Mouse (Mus musculus) heart, adult 2 months (tissue): ENCODE data around the gene Gm11116. TPM values are rescaled to one million over a fixed set of nuclear protein-coding genes. Genes with fewer than 3 reads are reported as not detected.
"Not testable (repeated sequence)": the region's sequence is repeated elsewhere in the genome, so short reads cannot be mapped to it uniquely, and the experiment has no call there.

Source experiments
- DNase-seq, 2 experiments: peaks; one replicate each; pipeline ENCODE4 v3.0.0; 2021
- H3K27ac ChIP-seq: fragments of 200-600 bp; 2 replicates; pipeline ENCODE4 v1.8.1; 2022
- H3K27me3 ChIP-seq: fragments of 200-500 bp; 2 replicates; pipeline ENCODE4 v1.6.1; 2012; ENCODE audit warnings: mild to moderate bottlenecking, low read length, inconsistent platforms, mixed read lengths; ENCODE audit not compliant: control insufficient read depth, insufficient read depth
- H3K36me3 ChIP-seq: fragments of 200-500 bp; 2 replicates; pipeline ENCODE4 v1.6.1; 2012; ENCODE audit warnings: low read length, inconsistent platforms; ENCODE audit not compliant: control insufficient read depth, insufficient read depth
- H3K4me1 ChIP-seq: fragments of 200-500 bp; 2 replicates; pipeline ENCODE4 v1.6.1; 2011; ENCODE audit warnings: low read length; ENCODE audit not compliant: control insufficient read depth, insufficient read depth
- H3K4me3 ChIP-seq: fragments of 200-600 bp; 2 replicates; pipeline ENCODE4 v1.8.1; 2022
- H3K79me2 ChIP-seq: fragments of 200-500 bp; replicated peaks from 2 replicates; pipeline ENCODE4 v1.6.1; 2012; ENCODE audit warnings: mild to moderate bottlenecking, inconsistent platforms, low read length, moderate library complexity, mixed read lengths; ENCODE audit not compliant: control insufficient read depth, insufficient read depth
- H3K9ac ChIP-seq: fragments of 200-500 bp; 2 replicates; pipeline ENCODE4 v1.6.1; 2012; ENCODE audit warnings: low read depth, mild to moderate bottlenecking, control low read depth, inconsistent platforms, low read length, mixed read lengths
- CTCF ChIP-seq: fragments of 200-600 bp; IDR thresholded peaks from 2 replicates; pipeline ENCODE4 v1.8.1; 2022; ENCODE audit warnings: antibody characterized with exemption, mild to moderate bottlenecking, moderate library complexity
- EP300 ChIP-seq: fragments of 200-500 bp; IDR thresholded peaks from 2 replicates; pipeline ENCODE4 v1.6.1; 2011; ENCODE audit warnings: low read depth, low read length, control low read depth; ENCODE audit not compliant: insufficient read depth
- POLR2A ChIP-seq: fragments of 200-500 bp; IDR thresholded peaks from 2 replicates; pipeline ENCODE4 v1.6.1; 2011; ENCODE audit warnings: mild to moderate bottlenecking, low read depth, low read length, control low read depth; ENCODE audit not compliant: insufficient read depth
- WGBS: fragments of 180-500 bp; shearing (Covaris S2); methylation state at CpG from one replicate; pipeline ENCODE4 v1.1.7; 2018; 5-methylcytosine and 5-hydroxymethylcytosine counted together
- intact Hi-C: fragments of 180-260 bp; cut with DNase I; formaldehyde crosslinking; loops from one replicate; pipeline ENCODE4 v1.15.1; 2025
- long read RNA-seq: library from polyadenylated mRNA; stranded (forward); transcript quantifications from one replicate; pipeline ENCODE4 v2.0.0, GENCODE M21; 2021
- polyA plus RNA-seq: library from polyadenylated mRNA; depleted of rRNA; stranded (reverse); fragments of >200 nt; gene quantifications from 2 replicates; pipeline ENCODE4 v1.2.3, GENCODE M21; 2012; rRNA removed
- total RNA-seq, 2 experiments: library from RNA; stranded (reverse); gene quantifications; 2 replicates each; pipeline ENCODE4 v1.2.3; 2021

The Gm11116 gene
- total RNA-seq = not detected
- not detected in 2 replicates for polyA plus RNA-seq
- long read RNA-seq = 0 reads

GRCm38 (mm10) chr5:88111430-88111829, at the start of gene Gm11116:
Gene Gm11116, minus strand, starts transcription at chr5:88111530.
- Histone ChIP-seq H3K9ac (no peak within 1 kb of the TSS), H3K4me1 (no peaks in the 10 kb centered on the region), H3K79me2 (no peaks in the 10 kb centered on the region), H3K27ac (no peak within 1 kb of the TSS), H3K36me3 (no peaks in the 10 kb centered on the region), H3K4me3 (no peak within 1 kb of the TSS), H3K27me3 (no peaks in the 10 kb centered on the region)
- intact Hi-C loops = no loop called here
- 50% methylated on average over 1 of the region's 1 CpGs for WGBS
- DNase-seq = no peak
- TF ChIP-seq EP300 = no peak
- TF ChIP-seq POLR2A = no peak

GRCm38 (mm10) chr5:88153999-88154398, 42.7 kb upstream of the Gm11116 start, which contains the start of gene Gm11115:
Gene Gm11115, minus strand, starts transcription at chr5:88154099.
- Histone ChIP-seq H3K4me3 (no peak within 1 kb of the TSS), H3K36me3 (no peaks in the 10 kb centered on the region), H3K79me2 (no peaks in the 10 kb centered on the region), H3K4me1 (no peaks in the 10 kb centered on the region), H3K9ac (no peak within 1 kb of the TSS), H3K27ac (no peak within 1 kb of the TSS), H3K27me3 (no peaks in the 10 kb centered on the region)
- TF ChIP-seq POLR2A = no peak
- no peak for TF ChIP-seq CTCF
- no peak for TF ChIP-seq EP300
- intact Hi-C loops = no loop called here
- DNase-seq = no peak

- H3K36me3 ChIP-seq, intact Hi-C loops, H3K27ac ChIP-seq, H3K4me1 ChIP-seq, DNase-seq, H3K79me2 ChIP-seq, H3K27me3 ChIP-seq, H3K4me3 ChIP-seq, H3K9ac ChIP-seq: not testable (repeated sequence)
Measured at GRCm38 (mm10) chr5:88086256-88086655, 25.1 kb downstream of the Gm11116 start, which contains the start of gene Smr2. Gene Smr2, plus strand, starts transcription at chr5:88086556.

Other genes with a start within 250 kb of the Gm11116 start
- not detected for gene Odam, start 226.5 kb downstream of the Gm11116 start, total RNA-seq
- not detected in 2 replicates for gene Odam, start 226.5 kb downstream of the Gm11116 start, polyA plus RNA-seq
- gene Csn3, start 186.0 kb downstream of the Gm11116 start, total RNA-seq = not detected
- not detected in 2 replicates for gene Csn3, start 186.0 kb downstream of the Gm11116 start, polyA plus RNA-seq
- gene 2310003L06Rik, start 142.1 kb downstream of the Gm11116 start, total RNA-seq = not detected
- gene 2310003L06Rik, start 142.1 kb downstream of the Gm11116 start, polyA plus RNA-seq = not detected in 2 replicates
- gene Gm28434, start 142.0 kb downstream of the Gm11116 start, total RNA-seq = not detected
- not detected in 2 replicates for gene Gm28434, start 142.0 kb downstream of the Gm11116 start, polyA plus RNA-seq
- gene Cabs1, start 132.1 kb downstream of the Gm11116 start, total RNA-seq = not detected
- gene Cabs1, start 132.1 kb downstream of the Gm11116 start, polyA plus RNA-seq = not detected in 2 replicates
- gene Smr3a, start 109.0 kb downstream of the Gm11116 start, total RNA-seq = not detected
- gene Smr3a, start 109.0 kb downstream of the Gm11116 start, polyA plus RNA-seq = not detected in 2 replicates
- gene Smr2, start 25.0 kb downstream of the Gm11116 start, total RNA-seq = not detected
- gene Smr2, start 25.0 kb downstream of the Gm11116 start, polyA plus RNA-seq = not detected in 2 replicates
- gene Gm11115, start 42.6 kb upstream of the Gm11116 start, total RNA-seq = not detected
- not detected in 2 replicates for gene Gm11115, start 42.6 kb upstream of the Gm11116 start, polyA plus RNA-seq
- not detected for gene Gm7714, start 157.4 kb upstream of the Gm11116 start, total RNA-seq
- gene Gm7714, start 157.4 kb upstream of the Gm11116 start, polyA plus RNA-seq = not detected in 2 replicates
- gene Prol1, start 205.8 kb upstream of the Gm11116 start, total RNA-seq = not detected
- not detected in 2 replicates for gene Prol1, start 205.8 kb upstream of the Gm11116 start, polyA plus RNA-seq